11 mouse cellular contexts compared by ENCODE assay signal in the genomic region with DNA sequence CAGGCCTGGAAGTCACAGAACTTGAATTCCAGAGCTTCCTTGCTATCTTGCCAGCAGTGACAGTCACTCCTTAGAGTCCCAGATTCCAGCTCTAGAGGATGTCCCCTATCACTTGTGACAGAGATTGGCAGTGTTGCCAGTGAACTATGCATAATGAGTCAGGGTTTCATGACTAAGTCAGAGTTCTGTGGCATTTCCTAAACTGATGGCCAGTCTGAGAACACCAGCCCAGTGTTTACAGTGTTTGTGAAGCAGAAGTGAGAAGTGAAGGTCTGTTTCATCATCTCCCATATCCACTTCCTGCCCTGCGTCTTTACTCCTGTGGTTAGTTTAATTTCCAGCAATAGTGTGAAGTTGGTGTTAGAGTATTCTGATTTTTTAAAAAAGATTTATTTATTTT. TPM values are rescaled to one million over a fixed set of nuclear protein-coding genes. Genes with fewer than 3 reads are reported as not detected.
DNase-seq lines count a peak whose midpoint lies in the region; ATAC-seq and TF ChIP-seq lines count a peak whose summit lies in the region.
"Had no signal": no experiment of that assay in that cellular context is flagged by ENCODE, and none has a peak within 500 bp of the region (broad histone marks: within the 10 kb centered on the region; RNA-seq: fewer than 3 reads in every experiment).

No protein-coding gene starts in this region.

- 95% methylated on average over 1 of the region's 1 CpGs for WGBS in midbrain, embryonic 11.5 days

- TF ChIP-seq POLR2A in bone marrow macrophage, adult 2 months (IDR thresholded peaks at IDR 0.05; ENCODE audit: borderline replicate concordance, low read depth, low read length): no peak

- no peaks in the 10 kb centered on the region for H3K9me3 ChIP-seq in midbrain, embryonic 11.5 days (ENCODE audit: control insufficient read depth, low read length)
- H3K9me3 ChIP-seq: midbrain, embryonic 15.5 days had no signal

- H3K9ac ChIP-seq in midbrain, embryonic 11.5 days (ENCODE audit: low read length): no peak overlapping the region
- H3K9ac ChIP-seq: midbrain, embryonic 15.5 days had no signal

- ATAC-seq in midbrain, embryonic 11.5 days (ENCODE audit: low FRiP score): no peak
- ATAC-seq: midbrain, embryonic 15.5 days had no signal

- no peaks in the 10 kb centered on the region for H3K27me3 ChIP-seq in midbrain, embryonic 11.5 days (ENCODE audit: control insufficient read depth, insufficient read depth, low read length)
- H3K27me3 ChIP-seq: midbrain, embryonic 15.5 days had no signal

- H3K27ac ChIP-seq in left cerebral cortex, adult 2 months: peak overlapping the region; percentile 28; the same call in 1 of the 2 replicates
- H3K27ac ChIP-seq in bone marrow macrophage, adult 2 months (ENCODE audit: insufficient read depth, low read depth, low read length): peak overlapping the region; percentile 63
- H3K27ac ChIP-seq in midbrain, embryonic 11.5 days (ENCODE audit: low read depth, low read length): no peak overlapping the region
- H3K27ac ChIP-seq: midbrain, embryonic 15.5 days had no signal

- intact Hi-C loops in left cerebral cortex, adult 2 months (cut with DNase I): no loop called here

- H3K4me1 ChIP-seq in bone marrow macrophage, adult 2 months (ENCODE audit: control insufficient read depth, insufficient read depth, low read length): peaks cover 72% of the 10 kb centered on the region
- peaks cover 16% of the 10 kb centered on the region for H3K4me1 ChIP-seq in midbrain, embryonic 11.5 days (ENCODE audit: control insufficient read depth, insufficient read depth, low read length)

- no peaks in the 10 kb centered on the region for H3K36me3 ChIP-seq in midbrain, embryonic 11.5 days (ENCODE audit: control insufficient read depth, insufficient read depth, low read length)
- H3K36me3 ChIP-seq: midbrain, embryonic 15.5 days had no signal

- no peak overlapping the region for H3K4me2 ChIP-seq in midbrain, embryonic 11.5 days
- H3K4me2 ChIP-seq: midbrain, embryonic 15.5 days had no signal

- no peak overlapping the region for H3K4me3 ChIP-seq in left cerebral cortex, adult 2 months
- H3K4me3 ChIP-seq in bone marrow macrophage, adult 2 months (ENCODE audit: insufficient read depth, low read length): no peak overlapping the region
- H3K4me3 ChIP-seq in midbrain, embryonic 11.5 days (ENCODE audit: low read depth, low read length): no peak overlapping the region
- H3K4me3 ChIP-seq: midbrain, embryonic 15.5 days had no signal

- no peak for TF ChIP-seq CTCF in left cerebral cortex, adult 2 months (IDR thresholded peaks at IDR 0.05)
- no peak for TF ChIP-seq CTCF in bone marrow macrophage, adult 2 months (IDR thresholded peaks at IDR 0.05; ENCODE audit: low read depth, low read length)

- no peak for DNase-seq in left cerebral cortex, adult 2 months (ENCODE audit: extremely low spot score in 1 of 2, low spot score in 2 of 2)
- no peak for DNase-seq in left cerebral cortex, adult 11 months (ENCODE audit: low spot score)
- DNase-seq in CD4-positive helper T cell, adult 2 months (ENCODE audit: low read depth, low spot score): peak; percentile 49
- peak; percentile 51 for DNase-seq in naive thymus-derived CD4-positive, alpha-beta T cell, adult 2 months (ENCODE audit: low read depth)
- no peak for DNase-seq in urinary bladder, postnatal 14 days (ENCODE audit: low spot score)
- DNase-seq in midbrain, embryonic 11.5 days (ENCODE audit: low spot score, missing footprints): no peak
- DNase-seq: heart, postnatal 36 days; kidney, postnatal 4 days; thymus, adult 2 months had no signal

RNA-seq across cellular contexts. Expression of a gene that starts 7.6 kb away (rescaled TPM):
- total RNA-seq in left cerebral cortex, adult 2 months (2021): 10 to 100 TPM; 14.8 to 19.7 TPM
- polyA plus RNA-seq in bone marrow macrophage, adult 2 months (2012; ENCODE audit: insufficient read depth, insufficient read length, missing spikeins): 17.6 and 23.6 TPM in 2 replicates
- 1.6 and 2.0 TPM in 2 replicates for polyA plus RNA-seq in midbrain, embryonic 11.5 days (2014; fragmentation: Nextera tagmentation; extraction: Ambion mirVana)

RNA-seq across cellular contexts. Expression of a gene that starts 22.9 kb away (rescaled TPM):
- total RNA-seq in left cerebral cortex, adult 2 months (2021): 10 to 100 TPM; 56.1 to 57.4 TPM
- polyA plus RNA-seq in bone marrow macrophage, adult 2 months (2012; ENCODE audit: insufficient read depth, insufficient read length, missing spikeins): not detected in 2 replicates
- polyA plus RNA-seq in midbrain, embryonic 11.5 days (2014; fragmentation: Nextera tagmentation; extraction: Ambion mirVana): 0.78 and 0.88 TPM in 2 replicates
- total RNA-seq: heart, postnatal 36 days had no signal

Comparison
In these comparisons a context has a peak if more than half of its experiments do, and no peak if none do; other contexts are left out.
1. DNase-seq: peak in CD4-positive helper T cell, adult 2 months (single experiment) and naive thymus-derived CD4-positive, alpha-beta T cell, adult 2 months (single experiment); none in left cerebral cortex, adult 2 months (0 of 2), left cerebral cortex, adult 11 months (single experiment), urinary bladder, postnatal 14 days (single experiment) and midbrain, embryonic 11.5 days (single experiment).